7 mouse cellular contexts compared by ENCODE assay signal in the genomic region with DNA sequence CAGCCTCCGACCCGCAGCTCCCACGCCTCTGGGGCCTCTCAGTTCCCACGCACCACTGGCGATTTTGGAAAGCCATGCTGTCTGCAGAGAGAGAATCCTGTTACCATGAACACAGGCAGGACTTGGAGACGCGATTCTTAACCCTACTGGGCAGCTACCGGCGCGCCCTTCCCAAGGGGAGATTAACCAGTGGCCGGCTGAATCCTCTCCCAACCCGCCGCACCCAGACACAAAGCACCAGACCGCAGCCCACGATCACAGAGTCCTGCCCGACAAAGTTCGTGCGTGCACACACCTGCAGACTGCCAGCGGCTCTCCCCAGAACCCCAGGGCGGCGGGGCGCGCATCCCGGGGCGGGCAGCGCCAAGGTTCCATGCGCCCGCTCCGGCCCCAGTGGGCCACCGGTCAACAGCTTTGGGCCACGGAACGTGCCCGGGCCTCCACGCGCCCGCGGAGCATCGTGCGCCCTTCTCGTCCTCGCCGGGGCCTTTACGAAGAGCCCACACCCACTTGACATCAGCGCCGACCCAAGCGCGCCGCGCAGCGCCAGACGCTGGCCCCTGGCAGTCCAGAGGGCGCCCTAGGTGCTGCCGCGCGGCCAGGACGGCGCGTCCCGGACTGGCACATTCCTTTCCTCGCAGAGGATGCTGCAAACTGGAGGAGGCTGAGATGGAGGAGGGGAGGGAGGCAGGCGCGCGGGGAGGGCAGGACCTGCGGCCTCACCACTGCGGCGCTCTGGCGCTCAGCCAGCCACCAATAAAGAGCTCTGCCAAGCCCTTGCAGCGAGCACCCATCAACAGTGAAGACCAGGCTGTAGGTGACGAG.
DNase-seq lines count a peak whose midpoint lies in the region; ATAC-seq and TF ChIP-seq lines count a peak whose summit lies in the region.

No protein-coding gene starts in this region.

- H3K4me3 ChIP-seq in ES-Bruce4 (ENCODE audit: low read depth, low read length), result peak overlapping the region; percentile 50
- peak overlapping the region; percentile 53 for H3K4me3 ChIP-seq in forebrain, embryonic 15.5 days
- peak overlapping the region; percentile 40 for H3K4me3 ChIP-seq in intestine, embryonic 14.5 days (ENCODE audit: low read depth, low read length)
- peak overlapping the region; percentile 45 for H3K4me3 ChIP-seq in liver, embryonic 13.5 days (replicated peaks)
- H3K4me3 ChIP-seq in neural tube, embryonic 12.5 days, result peak overlapping the region; percentile 37

- no peak for TF ChIP-seq CTCF in ES-Bruce4 (IDR thresholded peaks at IDR 0.05; ENCODE audit: low read depth, low read length)

- H3K9ac ChIP-seq in ES-Bruce4 (ENCODE audit: low read depth, poor library complexity, severe bottlenecking), result peak overlapping the region; percentile 30
- peak overlapping the region; percentile 54 for H3K9ac ChIP-seq in forebrain, embryonic 15.5 days (replicated peaks)
- peak overlapping the region; percentile 27; the same call in 1 of the 2 replicates for H3K9ac ChIP-seq in intestine, embryonic 14.5 days (ENCODE audit: low read length)
- H3K9ac ChIP-seq in liver, embryonic 13.5 days, result no peak overlapping the region
- peak overlapping the region; percentile 54 for H3K9ac ChIP-seq in neural tube, embryonic 12.5 days

- TF ChIP-seq POLR2A in ES-Bruce4 (IDR thresholded peaks at IDR 0.05; ENCODE audit: insufficient read depth, low read length), result no peak

- WGBS in forebrain, embryonic 15.5 days, result 2% methylated on average over 69 of the region's 69 CpGs
- WGBS in intestine, embryonic 14.5 days, result 1% methylated on average over 69 of the region's 69 CpGs
- WGBS in liver, embryonic 13.5 days (ENCODE audit: insufficient replicate concordance), result 2% methylated on average over 69 of the region's 69 CpGs
- 1% methylated on average over 69 of the region's 69 CpGs for WGBS in neural tube, embryonic 12.5 days

- peaks cover 7% of the 10 kb centered on the region for H3K4me1 ChIP-seq in ES-Bruce4 (ENCODE audit: control insufficient read depth, insufficient read depth, low read length)
- H3K4me1 ChIP-seq in forebrain, embryonic 15.5 days, result peaks cover 31% of the 10 kb centered on the region
- peaks cover 28% of the 10 kb centered on the region for H3K4me1 ChIP-seq in intestine, embryonic 14.5 days (replicated peaks; ENCODE audit: control insufficient read depth, insufficient read depth, low read length)
- H3K4me1 ChIP-seq in liver, embryonic 13.5 days (replicated peaks), result peaks cover 14% of the 10 kb centered on the region
- peaks cover 16% of the 10 kb centered on the region for H3K4me1 ChIP-seq in neural tube, embryonic 12.5 days

- H3K4me2 ChIP-seq in forebrain, embryonic 15.5 days (replicated peaks), result peak overlapping the region; percentile 99
- peak overlapping the region; percentile 93 for H3K4me2 ChIP-seq in intestine, embryonic 14.5 days (ENCODE audit: low read length)
- peak overlapping the region; percentile 67 for H3K4me2 ChIP-seq in liver, embryonic 13.5 days
- peak overlapping the region; percentile 79 for H3K4me2 ChIP-seq in neural tube, embryonic 12.5 days (replicated peaks)

- no peaks in the 10 kb centered on the region for H3K27me3 ChIP-seq in ES-Bruce4 (ENCODE audit: control insufficient read depth, insufficient read depth, low read length, poor library complexity, severe bottlenecking)
- no peaks in the 10 kb centered on the region for H3K27me3 ChIP-seq in forebrain, embryonic 15.5 days
- H3K27me3 ChIP-seq in intestine, embryonic 14.5 days (replicated peaks; ENCODE audit: control insufficient read depth, insufficient read depth, low read length), result peaks cover 21% of the 10 kb centered on the region
- peaks cover 43% of the 10 kb centered on the region for H3K27me3 ChIP-seq in liver, embryonic 13.5 days
- H3K27me3 ChIP-seq in neural tube, embryonic 12.5 days (replicated peaks), result peaks cover 35% of the 10 kb centered on the region

- ATAC-seq in forebrain, embryonic 15.5 days (replicated peaks), result peak; percentile 54
- peak; percentile 63 for ATAC-seq in intestine, embryonic 14.5 days (replicated peaks; ENCODE audit: low FRiP score, low TSS enrichment, low read depth)
- ATAC-seq in liver, embryonic 13.5 days (ENCODE audit: low read depth), result 0 out of 2 replicates have a peak, but pooled peaks have one; percentile 19
- ATAC-seq in neural tube, embryonic 12.5 days (ENCODE audit: low FRiP score, low read depth), result peak; percentile 35; the same call in 1 of the 2 replicates

- TF ChIP-seq EP300 in ES-Bruce4 (IDR thresholded peaks at IDR 0.05; ENCODE audit: insufficient read depth, low read depth, low read length), result no peak

- peak; percentile 74 for DNase-seq in ZHBTc4 (ENCODE audit: low read depth, low spot score)
- DNase-seq in intestine, embryonic 14.5 days (ENCODE audit: low spot score), result peak; percentile 71
- no peak for DNase-seq in liver, embryonic 13.5 days
- DNase-seq in layer of hippocampus, adult 11-12 months (ENCODE audit: low spot score), result no peak

- H3K9me3 ChIP-seq in ES-Bruce4 (replicated peaks; ENCODE audit: control insufficient read depth, insufficient read depth, low read length, poor library complexity, severe bottlenecking), result no peaks in the 10 kb centered on the region
- no peaks in the 10 kb centered on the region for H3K9me3 ChIP-seq in forebrain, embryonic 15.5 days
- no peaks in the 10 kb centered on the region for H3K9me3 ChIP-seq in intestine, embryonic 14.5 days (ENCODE audit: control insufficient read depth, low read length)
- no peaks in the 10 kb centered on the region for H3K9me3 ChIP-seq in liver, embryonic 13.5 days (replicated peaks)
- H3K9me3 ChIP-seq in neural tube, embryonic 12.5 days, result no peaks in the 10 kb centered on the region

- no peaks in the 10 kb centered on the region; the same call in 1 of the 2 replicates for H3K36me3 ChIP-seq in ES-Bruce4 (ENCODE audit: control insufficient read depth, insufficient read depth, low read length, poor library complexity, severe bottlenecking)
- no peaks in the 10 kb centered on the region for H3K36me3 ChIP-seq in forebrain, embryonic 15.5 days
- H3K36me3 ChIP-seq in intestine, embryonic 14.5 days (ENCODE audit: control insufficient read depth, insufficient read depth, low read length), result no peaks in the 10 kb centered on the region
- no peaks in the 10 kb centered on the region for H3K36me3 ChIP-seq in liver, embryonic 13.5 days
- H3K36me3 ChIP-seq in neural tube, embryonic 12.5 days, result no peaks in the 10 kb centered on the region

- no peak overlapping the region for H3K27ac ChIP-seq in ES-Bruce4 (ENCODE audit: insufficient read depth, low read length)
- no peak overlapping the region for H3K27ac ChIP-seq in forebrain, embryonic 15.5 days (replicated peaks)
- no peak overlapping the region for H3K27ac ChIP-seq in intestine, embryonic 14.5 days (ENCODE audit: low read depth)
- no peak overlapping the region for H3K27ac ChIP-seq in liver, embryonic 13.5 days
- no peak overlapping the region for H3K27ac ChIP-seq in neural tube, embryonic 12.5 days

Comparison
In these comparisons a context has a peak if more than half of its experiments do, and no peak if none do; other contexts are left out.
1. DNase-seq: peak in ZHBTc4 (single experiment) and intestine, embryonic 14.5 days (single experiment); none in liver, embryonic 13.5 days (single experiment) and layer of hippocampus, adult 11-12 months (single experiment).
2. Peak in every context shown above with its lines, with median percentiles within 50 percentile points of each other: H3K4me3 ChIP-seq, ATAC-seq and H3K4me2 ChIP-seq.